Mouse (Mus musculus): ENCODE measurements at regions not wholly inside any gene's neighbourhood (a gene's known extent, or its start where the extent isn't known, plus 50 kb on each side); places are given as distances from the start of the nearest gene placed in this dataset.

- H3K4me3 ChIP-seq (ENCODE audit: low read depth, low read length): no peak overlapping the region
- H3K9ac ChIP-seq (ENCODE audit: low read depth, low read length): no peak overlapping the region
- H3K4me1 ChIP-seq (ENCODE audit: control insufficient read depth, insufficient read depth, low read length): 0 out of 2 replicates have a peak, but pooled peaks cover under 1% of the 10 kb centered on the region
- ATAC-seq (ENCODE audit: low read depth) (no peak), DNase-seq (ENCODE audit: low spot score) (no peak)
- WGBS: 72% methylated on average over 3 of the region's 3 CpGs
- no peaks in the 10 kb centered on the region for H3K9me3 ChIP-seq (ENCODE audit: control insufficient read depth, low read length)
- no peak overlapping the region for H3K4me2 ChIP-seq (ENCODE audit: low read depth, low read length)
- H3K27ac ChIP-seq (replicated peaks; ENCODE audit: low read depth, low read length): no peak overlapping the region
- H3K27me3 ChIP-seq (replicated peaks; ENCODE audit: control insufficient read depth, insufficient read depth, low read length): no peaks in the 10 kb centered on the region
- H3K36me3 ChIP-seq (ENCODE audit: control insufficient read depth, insufficient read depth, low read length): no peaks in the 10 kb centered on the region
Measured at GRCm38 (mm10) chr6:144922762-144923161, 141.0 kb upstream of the Sox5 start.

GRCm38 (mm10) chr6:144919750-144920149 is 138.0 kb upstream of the Sox5 start:
- no peak overlapping the region for H3K9ac ChIP-seq (ENCODE audit: low read depth, low read length)
- H3K36me3 ChIP-seq (ENCODE audit: control insufficient read depth, insufficient read depth, low read length): no peaks in the 10 kb centered on the region
- no peak overlapping the region for H3K4me3 ChIP-seq (ENCODE audit: low read depth, low read length)
- 36% methylated on average over 5 of the region's 5 CpGs for WGBS
- DNase-seq (ENCODE audit: low spot score) (no peak), ATAC-seq (ENCODE audit: low read depth) (no peak)
- no peak overlapping the region for H3K27ac ChIP-seq (replicated peaks; ENCODE audit: low read depth, low read length)
- 0 out of 2 replicates have a peak, but pooled peaks cover 5% of the 10 kb centered on the region for H3K4me1 ChIP-seq (ENCODE audit: control insufficient read depth, insufficient read depth, low read length)
- H3K9me3 ChIP-seq (ENCODE audit: control insufficient read depth, low read length): no peaks in the 10 kb centered on the region
- no peak overlapping the region for H3K4me2 ChIP-seq (ENCODE audit: low read depth, low read length)
- H3K27me3 ChIP-seq (replicated peaks; ENCODE audit: control insufficient read depth, insufficient read depth, low read length): no peaks in the 10 kb centered on the region

DNA sequence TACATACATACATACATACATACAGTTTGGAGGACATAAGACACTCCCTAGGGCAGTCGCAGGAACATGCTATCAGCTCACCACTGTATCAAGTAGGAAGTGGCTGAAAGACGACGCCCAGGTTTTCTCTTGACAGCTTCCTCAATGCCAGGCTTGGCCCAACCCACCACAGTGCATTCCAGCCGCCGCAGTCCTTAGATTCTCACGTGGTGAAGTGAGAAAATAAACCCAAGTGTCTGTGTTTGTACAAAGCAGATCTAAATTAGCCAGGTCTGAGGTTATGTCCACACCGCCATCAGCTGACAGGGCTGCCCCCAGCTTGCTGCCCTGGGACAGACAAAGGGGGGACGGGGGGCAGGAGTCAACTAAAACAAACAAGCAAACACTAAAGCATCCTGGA is 135.4 kb upstream of the Sox5 start:
- WGBS: 19% methylated on average over 8 of the region's 8 CpGs
- no peak overlapping the region; the same call in 1 of the 2 replicates for H3K27ac ChIP-seq (replicated peaks; ENCODE audit: low read depth, low read length)
- peak; percentile 57; the same call in 1 of the 2 replicates for ATAC-seq (ENCODE audit: low read depth)

GRCm38 (mm10) chr6:144911781-144912180 is 130.0 kb upstream of the Sox5 start:
- H3K27me3 ChIP-seq (replicated peaks; ENCODE audit: control insufficient read depth, insufficient read depth, low read length): no peaks in the 10 kb centered on the region
- no peak for ATAC-seq (ENCODE audit: low read depth)
- DNase-seq (ENCODE audit: low spot score): no peak
- peaks cover 4% of the 10 kb centered on the region; the same call in 1 of the 2 replicates for H3K9me3 ChIP-seq (ENCODE audit: control insufficient read depth, low read length)
- no peaks in the 10 kb centered on the region for H3K36me3 ChIP-seq (ENCODE audit: control insufficient read depth, insufficient read depth, low read length)
- H3K27ac ChIP-seq (replicated peaks; ENCODE audit: low read depth, low read length): no peak overlapping the region
- WGBS: 78% methylated on average over 7 of the region's 7 CpGs
- no peak overlapping the region for H3K4me3 ChIP-seq (ENCODE audit: low read depth, low read length)
- no peak overlapping the region for H3K4me2 ChIP-seq (ENCODE audit: low read depth, low read length)
- no peak overlapping the region for H3K9ac ChIP-seq (ENCODE audit: low read depth, low read length)
- no peaks in the 10 kb centered on the region for H3K4me1 ChIP-seq (ENCODE audit: control insufficient read depth, insufficient read depth, low read length)

More for the DNA sequence above, 135.4 kb upstream of the Sox5 start:
- Histone ChIP-seq H3K36me3 (ENCODE audit: control insufficient read depth, insufficient read depth, low read length) (no peaks in the 10 kb centered on the region), H3K4me3 (ENCODE audit: low read depth, low read length) (no peak overlapping the region), H3K4me1 (ENCODE audit: control insufficient read depth, insufficient read depth, low read length) (0 out of 2 replicates have a peak, but pooled peaks cover 5% of the 10 kb centered on the region), H3K9me3 (ENCODE audit: control insufficient read depth, low read length) (no peaks in the 10 kb centered on the region), H3K27me3 (replicated peaks; ENCODE audit: control insufficient read depth, insufficient read depth, low read length) (no peaks in the 10 kb centered on the region), H3K9ac (ENCODE audit: low read depth, low read length) (no peak overlapping the region), H3K4me2 (ENCODE audit: low read depth, low read length) (no peak overlapping the region)
- DNase-seq (ENCODE audit: low spot score): peak; percentile 65

GRCm38 (mm10) chr6:144910392-144910791 is 128.6 kb upstream of the Sox5 start:
- Histone ChIP-seq H3K9ac (ENCODE audit: low read depth, low read length) (no peak overlapping the region), H3K4me3 (ENCODE audit: low read depth, low read length) (no peak overlapping the region), H3K27ac (replicated peaks; ENCODE audit: low read depth, low read length) (no peak overlapping the region), H3K4me2 (ENCODE audit: low read depth, low read length) (no peak overlapping the region), H3K36me3 (ENCODE audit: control insufficient read depth, insufficient read depth, low read length) (no peaks in the 10 kb centered on the region), H3K4me1 (ENCODE audit: control insufficient read depth, insufficient read depth, low read length) (no peaks in the 10 kb centered on the region), H3K9me3 (ENCODE audit: control insufficient read depth, low read length) (peaks cover 4% of the 10 kb centered on the region; the same call in 1 of the 2 replicates), H3K27me3 (replicated peaks; ENCODE audit: control insufficient read depth, insufficient read depth, low read length) (no peaks in the 10 kb centered on the region)
- DNase-seq (ENCODE audit: low spot score) (no peak), ATAC-seq (ENCODE audit: low read depth) (no peak)
- WGBS: 85% methylated on average over 6 of the region's 6 CpGs

- Histone ChIP-seq H3K9me3 (ENCODE audit: control insufficient read depth, low read length) (peaks cover 4% of the 10 kb centered on the region; the same call in 1 of the 2 replicates), H3K9ac (ENCODE audit: low read depth, low read length) (no peak overlapping the region), H3K4me1 (ENCODE audit: control insufficient read depth, insufficient read depth, low read length) (no peaks in the 10 kb centered on the region), H3K36me3 (ENCODE audit: control insufficient read depth, insufficient read depth, low read length) (no peaks in the 10 kb centered on the region), H3K4me2 (ENCODE audit: low read depth, low read length) (no peak overlapping the region), H3K27me3 (replicated peaks; ENCODE audit: control insufficient read depth, insufficient read depth, low read length) (no peaks in the 10 kb centered on the region), H3K27ac (replicated peaks; ENCODE audit: low read depth, low read length) (no peak overlapping the region), H3K4me3 (ENCODE audit: low read depth, low read length) (no peak overlapping the region)
- WGBS: 91% methylated on average over 11 of the region's 11 CpGs
- ATAC-seq (ENCODE audit: low read depth) (no peak), DNase-seq (ENCODE audit: low spot score) (no peak)
Measured at GRCm38 (mm10) chr6:144908646-144909045, 126.9 kb upstream of the Sox5 start.

- Histone ChIP-seq H3K4me3 (ENCODE audit: low read depth, low read length) (no peak overlapping the region), H3K27me3 (replicated peaks; ENCODE audit: control insufficient read depth, insufficient read depth, low read length) (no peaks in the 10 kb centered on the region), H3K4me2 (ENCODE audit: low read depth, low read length) (no peak overlapping the region), H3K4me1 (ENCODE audit: control insufficient read depth, insufficient read depth, low read length) (peaks cover 11% of the 10 kb centered on the region; the same call in 1 of the 2 replicates), H3K9ac (ENCODE audit: low read depth, low read length) (no peak overlapping the region), H3K27ac (replicated peaks; ENCODE audit: low read depth, low read length) (no peak overlapping the region), H3K9me3 (ENCODE audit: control insufficient read depth, low read length) (no peaks in the 10 kb centered on the region), H3K36me3 (ENCODE audit: control insufficient read depth, insufficient read depth, low read length) (no peaks in the 10 kb centered on the region)
- DNase-seq (ENCODE audit: low spot score) (no peak), ATAC-seq (ENCODE audit: low read depth) (no peak)
- 30% methylated on average over 10 of the region's 10 CpGs for WGBS
Measured at GRCm38 (mm10) chr6:144903156-144903555, 121.4 kb upstream of the Sox5 start.

GRCm38 (mm10) chr6:144902267-144902995 is 120.7 kb upstream of the Sox5 start:
- DNase-seq (ENCODE audit: low spot score) (no peak), ATAC-seq (ENCODE audit: low read depth) (peak; percentile 81; the same call in 1 of the 2 replicates)
- H3K4me1 ChIP-seq (ENCODE audit: control insufficient read depth, insufficient read depth, low read length): peaks cover 11% of the 10 kb centered on the region; the same call in 1 of the 2 replicates
- no peaks in the 10 kb centered on the region for H3K36me3 ChIP-seq (ENCODE audit: control insufficient read depth, insufficient read depth, low read length)
- H3K9ac ChIP-seq (ENCODE audit: low read depth, low read length): no peak overlapping the region
- H3K9me3 ChIP-seq (ENCODE audit: control insufficient read depth, low read length): no peaks in the 10 kb centered on the region
- H3K4me2 ChIP-seq (ENCODE audit: low read depth, low read length): no peak overlapping the region
- H3K4me3 ChIP-seq (ENCODE audit: low read depth, low read length): no peak overlapping the region
- 50% methylated on average over 20 of the region's 20 CpGs for WGBS
- no peak overlapping the region for H3K27ac ChIP-seq (replicated peaks; ENCODE audit: low read depth, low read length)
- no peaks in the 10 kb centered on the region for H3K27me3 ChIP-seq (replicated peaks; ENCODE audit: control insufficient read depth, insufficient read depth, low read length)

DNA sequence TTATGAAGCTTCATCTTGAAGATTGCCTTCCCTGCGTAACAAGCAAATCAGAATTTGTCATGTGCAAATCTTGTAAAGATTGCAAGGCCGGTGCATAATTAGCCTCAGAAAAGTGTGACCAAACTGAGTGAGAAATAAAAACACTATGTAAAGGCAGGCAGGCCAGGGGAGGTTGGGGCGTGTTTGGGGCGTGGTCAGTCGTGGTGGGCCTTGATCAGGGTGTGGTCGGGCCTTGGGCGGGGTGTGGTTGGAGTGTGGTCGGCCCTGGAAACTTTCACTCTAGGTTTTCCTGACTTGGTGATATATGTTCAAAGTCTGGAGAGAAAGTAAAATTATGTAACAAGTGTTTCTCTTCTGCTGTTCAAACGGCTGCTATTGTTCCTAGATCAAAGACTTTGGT is 120.0 kb upstream of the Sox5 start:
- Histone ChIP-seq H3K9me3 (ENCODE audit: control insufficient read depth, low read length) (no peaks in the 10 kb centered on the region), H3K4me1 (ENCODE audit: control insufficient read depth, insufficient read depth, low read length) (peaks cover 11% of the 10 kb centered on the region; the same call in 1 of the 2 replicates), H3K4me3 (ENCODE audit: low read depth, low read length) (no peak overlapping the region), H3K27me3 (replicated peaks; ENCODE audit: control insufficient read depth, insufficient read depth, low read length) (no peaks in the 10 kb centered on the region), H3K36me3 (ENCODE audit: control insufficient read depth, insufficient read depth, low read length) (no peaks in the 10 kb centered on the region), H3K9ac (ENCODE audit: low read depth, low read length) (no peak overlapping the region), H3K27ac (replicated peaks; ENCODE audit: low read depth, low read length) (no peak overlapping the region), H3K4me2 (ENCODE audit: low read depth, low read length) (no peak overlapping the region)
- ATAC-seq (ENCODE audit: low read depth): no peak
- no peak for DNase-seq (ENCODE audit: low spot score)
- 65% methylated on average over 9 of the region's 9 CpGs for WGBS

All from embryonic facial prominence, embryonic 14.5 days (tissue).